Mouse (Mus musculus): ENCODE data around the gene Fbxl3. TPM values are rescaled to one million over a fixed set of nuclear protein-coding genes. Genes with fewer than 3 reads are reported as not detected.

Fbxl3 gene
- total and polyA plus RNA-seq, 3 experiments = 12.0 to 101 (median 50.8) TPM

DNA sequence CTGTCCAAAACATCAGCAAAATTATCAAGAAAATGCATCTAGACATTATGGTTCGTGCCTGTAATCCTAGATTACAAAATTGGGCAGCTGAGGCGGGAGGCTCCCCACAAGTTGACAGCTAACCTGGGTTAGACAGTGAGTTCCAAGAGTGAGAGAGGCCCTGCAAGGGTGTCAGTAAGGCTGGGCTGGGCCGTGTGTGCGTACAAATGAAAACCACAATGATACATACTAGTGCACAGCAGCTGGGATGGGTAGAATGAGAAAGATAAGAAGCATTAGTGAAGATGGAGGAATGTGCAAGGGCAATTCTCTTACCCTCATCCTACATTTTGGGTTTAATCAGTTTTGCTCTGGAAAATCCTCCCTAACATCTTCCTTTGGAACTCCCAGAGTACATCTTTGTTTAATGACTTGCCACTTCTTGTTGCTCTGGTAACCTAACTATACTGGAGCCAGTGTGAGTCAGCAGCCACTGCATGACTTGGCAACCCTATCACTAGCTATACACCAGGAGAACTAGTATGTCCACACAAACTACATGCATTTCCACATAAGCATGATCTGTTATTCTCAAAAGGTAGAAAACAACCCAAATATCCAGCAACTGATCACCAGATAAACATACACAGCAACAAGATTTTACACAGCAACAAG, 12.6 kb downstream of the Fbxl3 start:
- ATAC-seq (ENCODE audit: extremely low read depth, insufficient number of reproducible peaks, low FRiP score, poor library complexity, severe bottlenecking) = peak; percentile 74
- Histone ChIP-seq H3K36me3 (replicated peaks) (peaks cover 82% of the 10 kb centered on the region), H3K9me3 (replicated peaks) (no peaks in the 10 kb centered on the region), H3K4me1 (ENCODE audit: insufficient read depth, low read depth, low read length) (peaks cover 40% of the 10 kb centered on the region), H3K27me3 (ENCODE audit: insufficient read depth, low read length) (no peaks in the 10 kb centered on the region), H3K4me3 (ENCODE audit: low read depth, low read length) (no peak overlapping the region; the same call in 1 of the 2 replicates)
- DNase-seq (ENCODE audit: low spot score) = peak; percentile 48
- TF ChIP-seq GATA1 (IDR thresholded peaks at IDR 0.05; ENCODE audit: borderline replicate concordance, low read length) (no peak), POLR2AphosphoS5 (IDR thresholded peaks at IDR 0.05; ENCODE audit: insufficient replicate concordance, low read depth, low read length) (no peak), TAL1 (conservative IDR thresholded peaks at IDR 0.05; ENCODE audit: low read depth, low read length) (peak; percentile 34; the same call in 1 of the 2 replicates)

DNA sequence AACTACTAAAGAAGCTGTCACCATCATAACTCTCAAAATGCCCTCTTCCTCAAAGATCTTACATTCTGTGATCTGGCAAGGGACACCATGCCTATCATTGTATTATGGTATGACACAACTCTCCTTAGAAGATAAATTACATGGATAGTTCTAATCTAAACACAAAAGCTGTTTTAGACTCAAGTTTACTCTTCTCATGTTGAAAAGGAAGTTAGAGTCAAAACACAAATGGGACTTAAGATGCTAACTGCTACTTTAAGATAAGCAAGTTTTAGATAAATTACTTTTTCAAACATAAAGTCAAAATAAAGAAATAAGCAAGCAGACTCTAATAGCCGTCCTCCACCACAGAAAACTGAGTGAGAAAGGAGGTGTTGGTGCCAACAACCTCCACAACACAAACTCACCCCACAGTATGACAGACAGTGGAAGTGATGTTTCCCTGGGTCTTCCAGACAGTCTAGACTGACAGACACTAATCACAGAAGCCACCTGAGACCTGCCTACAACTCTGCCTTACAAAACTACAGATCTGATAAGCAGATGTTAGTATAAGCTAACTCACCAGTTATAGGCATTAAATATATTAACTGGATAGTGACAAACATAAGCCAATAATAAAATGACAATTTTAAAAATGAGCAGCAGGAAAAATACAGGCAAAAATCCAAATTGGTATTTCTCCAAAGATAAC, 13.4 kb downstream of the Fbxl3 start:
- peak; percentile 46 for TF ChIP-seq TAL1 (conservative IDR thresholded peaks at IDR 0.05; ENCODE audit: low read depth, low read length)
- TF ChIP-seq POLR2AphosphoS5 (IDR thresholded peaks at IDR 0.05; ENCODE audit: insufficient replicate concordance, low read depth, low read length) = no peak
- TF ChIP-seq GATA1 (IDR thresholded peaks at IDR 0.05; ENCODE audit: borderline replicate concordance, low read length) = no peak
- no peak overlapping the region for H3K4me3 ChIP-seq (ENCODE audit: low read depth, low read length)
- H3K9me3 ChIP-seq (replicated peaks) = no peaks in the 10 kb centered on the region
- DNase-seq (ENCODE audit: low spot score) = no peak
- peak; percentile 51 for ATAC-seq (ENCODE audit: extremely low read depth, insufficient number of reproducible peaks, low FRiP score, poor library complexity, severe bottlenecking)
- H3K4me1 ChIP-seq (ENCODE audit: insufficient read depth, low read depth, low read length) = peaks cover 40% of the 10 kb centered on the region
- peaks cover 78% of the 10 kb centered on the region for H3K36me3 ChIP-seq (replicated peaks)
- H3K27me3 ChIP-seq (ENCODE audit: insufficient read depth, low read length) = no peaks in the 10 kb centered on the region

DNA sequence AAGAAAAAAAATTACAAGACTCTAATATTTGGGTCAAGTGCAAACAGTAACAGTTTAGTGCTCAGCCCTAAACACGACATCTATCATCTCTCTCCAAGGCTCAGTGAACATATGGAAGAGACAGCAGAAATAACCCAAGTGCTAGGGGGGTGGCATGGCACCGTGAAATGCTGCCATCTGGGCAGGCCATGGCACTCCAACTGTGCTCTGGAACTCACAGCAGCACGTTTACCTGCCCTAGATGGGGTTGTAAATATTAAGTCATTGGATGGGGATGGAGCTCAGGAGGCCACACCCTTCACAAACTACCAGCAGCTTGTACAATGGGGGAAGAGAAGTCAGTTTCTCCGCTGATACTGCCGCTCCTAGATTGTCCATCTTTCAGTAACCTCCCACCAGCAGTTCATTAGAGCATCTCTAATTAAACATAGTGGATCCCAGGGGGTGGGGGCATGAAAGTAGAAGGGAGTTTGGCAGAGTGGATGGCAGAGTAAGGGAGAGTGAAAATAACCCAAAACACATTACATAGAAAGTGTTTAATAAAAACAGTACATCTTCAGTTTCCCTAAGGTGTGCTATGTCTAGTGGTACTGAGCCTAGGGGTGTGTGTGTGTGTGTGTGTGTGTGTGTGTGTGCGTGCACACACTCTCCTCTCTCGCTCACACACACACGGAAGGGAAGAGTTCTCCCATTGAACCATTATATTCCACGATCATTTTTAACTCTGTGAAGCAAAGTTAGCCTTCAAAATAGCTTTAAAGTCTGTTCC, 20.0 kb downstream of the Fbxl3 start:
- TF ChIP-seq POLR2AphosphoS5 (IDR thresholded peaks at IDR 0.05; ENCODE audit: insufficient replicate concordance, low read depth, low read length) (no peak), GATA2 (IDR thresholded peaks at IDR 0.05; ENCODE audit: borderline replicate concordance, low read depth, low read length) (no peak), CTCF (IDR thresholded peaks at IDR 0.05; ENCODE audit: low read depth, low read length) (no peak), GATA1 (IDR thresholded peaks at IDR 0.05; ENCODE audit: borderline replicate concordance, low read length) (no peak), TAL1 (conservative IDR thresholded peaks at IDR 0.05; ENCODE audit: low read depth, low read length) (no peak)
- Histone ChIP-seq H3K36me3 (replicated peaks) (peaks cover 80% of the 10 kb centered on the region), H3K27me3 (ENCODE audit: insufficient read depth, low read length) (no peaks in the 10 kb centered on the region), H3K9me3 (replicated peaks) (no peaks in the 10 kb centered on the region), H3K4me1 (ENCODE audit: insufficient read depth, low read depth, low read length) (peaks cover 17% of the 10 kb centered on the region; the same call in 1 of the 2 replicates), H3K4me3 (ENCODE audit: low read depth, low read length) (no peak overlapping the region)
- DNase-seq (ENCODE audit: low spot score) (no peak), ATAC-seq (ENCODE audit: extremely low read depth, insufficient number of reproducible peaks, low FRiP score, poor library complexity, severe bottlenecking) (no peak)

DNA sequence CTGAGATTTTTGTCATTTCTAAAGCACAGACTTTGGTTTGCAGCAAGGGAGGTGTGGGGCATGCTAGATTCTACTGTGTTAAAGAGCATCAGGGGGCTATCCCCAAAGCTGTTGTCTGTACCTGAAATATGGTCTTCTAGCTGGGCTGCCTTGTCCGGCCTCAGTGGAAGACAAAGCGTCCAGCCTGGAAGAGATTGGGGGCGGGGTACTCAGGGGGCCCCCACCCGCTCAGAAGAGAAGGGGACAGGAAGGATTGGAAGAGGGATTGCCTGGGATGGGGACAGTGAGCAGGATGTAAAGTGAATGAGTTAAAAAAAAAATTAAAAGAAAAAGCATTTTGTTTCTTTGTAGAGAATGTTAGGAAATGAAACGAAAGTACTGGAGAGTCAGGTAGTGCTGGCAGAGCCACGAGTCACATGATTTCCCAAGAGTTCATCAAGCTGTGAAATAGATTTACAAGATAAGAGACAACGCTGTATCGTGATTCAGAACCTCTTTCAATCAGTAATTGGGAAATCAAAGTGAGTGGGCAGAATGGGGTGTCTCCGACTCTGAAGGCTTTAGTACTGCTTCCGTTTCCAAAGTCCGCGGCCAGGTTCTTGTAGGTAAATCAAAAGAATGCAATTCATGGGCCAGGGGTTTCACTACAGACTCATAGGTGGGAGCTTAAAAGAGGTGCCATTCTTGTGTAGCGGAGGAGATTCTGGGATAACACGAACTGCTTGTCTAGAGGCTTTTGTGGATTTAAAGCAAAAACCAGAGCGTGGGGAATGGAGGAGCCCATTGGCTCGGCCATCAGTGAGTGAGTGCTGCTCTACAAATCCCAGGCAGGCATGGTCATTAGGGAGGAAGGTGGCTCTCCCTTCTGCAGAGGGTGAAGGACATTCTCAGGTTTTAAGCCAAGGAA, 21.1 kb downstream of the Fbxl3 start:
- Histone ChIP-seq H3K4me1 (ENCODE audit: insufficient read depth, low read depth, low read length) (peaks cover 18% of the 10 kb centered on the region; the same call in 1 of the 2 replicates), H3K4me3 (ENCODE audit: low read depth, low read length) (no peak overlapping the region), H3K36me3 (replicated peaks) (peaks cover 79% of the 10 kb centered on the region), H3K9me3 (replicated peaks) (no peaks in the 10 kb centered on the region), H3K27me3 (ENCODE audit: insufficient read depth, low read length) (no peaks in the 10 kb centered on the region)
- ATAC-seq (ENCODE audit: extremely low read depth, insufficient number of reproducible peaks, low FRiP score, poor library complexity, severe bottlenecking) (no peak), DNase-seq (ENCODE audit: low spot score) (no peak)
- TF ChIP-seq CTCF (IDR thresholded peaks at IDR 0.05; ENCODE audit: low read depth, low read length) (no peak), GATA1 (IDR thresholded peaks at IDR 0.05; ENCODE audit: borderline replicate concordance, low read length) (no peak), TAL1 (conservative IDR thresholded peaks at IDR 0.05; ENCODE audit: low read depth, low read length) (no peak), POLR2AphosphoS5 (IDR thresholded peaks at IDR 0.05; ENCODE audit: insufficient replicate concordance, low read depth, low read length) (no peak)

DNA sequence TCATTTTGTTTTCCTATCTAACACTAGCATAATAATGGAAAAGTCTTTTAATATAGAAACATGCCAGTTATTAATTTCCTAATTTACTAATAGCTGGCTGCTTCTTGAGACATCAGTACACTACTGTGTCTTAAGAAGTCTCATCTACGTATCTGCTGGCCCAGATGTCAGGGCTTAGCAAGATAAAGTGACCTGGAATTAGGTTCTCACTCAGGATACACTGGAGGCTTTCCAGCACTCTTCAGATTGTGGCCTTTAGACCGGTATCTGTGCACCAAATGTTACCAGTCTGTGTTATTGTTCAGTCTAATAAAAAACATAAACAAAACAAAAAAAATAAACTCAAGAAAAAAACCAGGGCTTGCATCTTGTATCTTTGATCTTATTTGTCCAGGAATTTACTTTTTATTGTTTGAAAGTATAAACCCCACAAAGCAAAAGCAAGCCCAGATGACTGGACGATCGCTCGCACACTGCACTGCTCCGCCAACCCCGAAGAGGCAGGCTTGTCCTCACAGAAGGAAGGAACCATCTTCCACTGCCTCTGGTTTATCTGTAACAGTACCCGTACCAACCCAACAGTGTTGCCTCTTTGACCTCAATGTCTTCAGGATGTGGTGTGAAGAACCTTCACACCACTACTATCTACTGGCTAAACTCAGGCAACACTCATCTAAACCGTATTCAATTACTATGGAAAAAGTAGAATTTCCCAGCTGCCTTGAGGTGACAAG, 21.9 kb downstream of the Fbxl3 start:
- H3K36me3 ChIP-seq (replicated peaks) = peaks cover 79% of the 10 kb centered on the region
- H3K4me1 ChIP-seq (ENCODE audit: insufficient read depth, low read depth, low read length) = peaks cover 23% of the 10 kb centered on the region; the same call in 1 of the 2 replicates
- TF ChIP-seq TAL1 (conservative IDR thresholded peaks at IDR 0.05; ENCODE audit: low read depth, low read length) = no peak
- no peak for TF ChIP-seq POLR2AphosphoS5 (IDR thresholded peaks at IDR 0.05; ENCODE audit: insufficient replicate concordance, low read depth, low read length)
- TF ChIP-seq GATA1 (IDR thresholded peaks at IDR 0.05; ENCODE audit: borderline replicate concordance, low read length) = no peak
- TF ChIP-seq CTCF (IDR thresholded peaks at IDR 0.05; ENCODE audit: low read depth, low read length) = no peak
- TF ChIP-seq GATA2 (IDR thresholded peaks at IDR 0.05; ENCODE audit: borderline replicate concordance, low read depth, low read length) = no peak
- no peaks in the 10 kb centered on the region for H3K27me3 ChIP-seq (ENCODE audit: insufficient read depth, low read length)
- ATAC-seq (ENCODE audit: extremely low read depth, insufficient number of reproducible peaks, low FRiP score, poor library complexity, severe bottlenecking) (no peak), DNase-seq (ENCODE audit: low spot score) (no peak)
- H3K4me3 ChIP-seq (ENCODE audit: low read depth, low read length) = no peak overlapping the region
- H3K9me3 ChIP-seq (replicated peaks) = no peaks in the 10 kb centered on the region

All from G1E (cell line).